ENCODE assay signal across 30 mouse cellular contexts in the genomic region with DNA sequence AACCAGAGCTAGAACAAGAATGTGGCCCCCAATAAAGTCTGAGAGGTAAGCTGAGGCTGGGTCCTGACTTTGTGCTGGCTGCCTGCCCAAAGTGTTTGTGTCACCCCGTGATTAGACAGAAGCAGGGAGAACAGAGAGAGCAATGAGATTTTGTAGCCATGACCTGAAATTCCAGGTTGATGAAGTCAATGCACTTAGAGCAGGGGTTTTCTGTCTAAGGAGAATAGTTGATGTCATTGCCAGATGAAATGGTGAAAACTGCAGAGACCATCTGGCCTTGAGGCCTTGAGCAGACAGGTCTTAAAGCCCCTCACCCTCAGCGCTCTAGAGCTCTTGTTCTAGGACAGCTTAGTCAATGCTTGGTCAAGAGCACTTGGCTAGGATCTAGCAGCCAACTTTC. TPM values are rescaled to one million over a fixed set of nuclear protein-coding genes. Genes with fewer than 3 reads are reported as not detected.
DNase-seq lines count a peak whose midpoint lies in the region.
"Had no signal": no experiment of that assay in that cellular context is flagged by ENCODE, and none has a peak within 500 bp of the region (broad histone marks: within the 10 kb centered on the region; RNA-seq: fewer than 3 reads in every experiment).

No protein-coding gene starts in this region.

- DNase-seq in adrenal gland, adult 2 months: peak; percentile 43
- no peak for DNase-seq in adrenal gland, postnatal 14 days
- DNase-seq in adrenal gland, postnatal 25 days: peak; percentile 5
- DNase-seq in adrenal gland, postnatal 4 days (ENCODE audit: low spot score in 2 of 2): no peak
- peak; percentile 11 to 39 for DNase-seq in adrenal gland, postnatal 36 days
- DNase-seq: B cell, adult 2 months; cerebellum, adult 11 months; cerebellum, adult 18-20 months; cerebellum, adult 8-10 months; cerebellum, adult 9-11 months; cerebellum, postnatal 14 days; cerebellum, postnatal 36 days; embryo, embryonic 11 days had no signal

RNA-seq across cellular contexts. Expression of a gene that starts 21.1 kb away (rescaled TPM):
- not detected for total RNA-seq in adrenal gland, adult 2 months (2021)
- polyA plus RNA-seq in adrenal gland, adult 2 months (2012; rRNA removed): not detected in 2 replicates
- total RNA-seq in adrenal gland, postnatal 14 days (2021): not detected in 2 replicates
- not detected in 2 replicates for total RNA-seq in adrenal gland, postnatal 25 days (2021)
- total RNA-seq in adrenal gland, postnatal 4 days (2021): not detected
- not detected for total RNA-seq in adrenal gland, postnatal 36 days (2021)
- total RNA-seq: adrenal gland, adult 18-20 months; CH12.LX; common myeloid progenitor, adult 5-6 weeks had no signal
- polyA plus RNA-seq: activated CD4-positive, CD25-positive, alpha-beta regulatory T cell, adult 4 months; brain, embryonic 14.5 days; CD4-positive, CD25-positive, alpha-beta regulatory T cell, adult 4 months; embryonic facial prominence, embryonic 11.5 days; embryonic facial prominence, embryonic 13.5 days; embryonic facial prominence, embryonic 15.5 days; erythroblast, embryonic 14.5 days; forebrain, embryonic 10.5 days; forebrain, embryonic 12.5 days; forebrain, embryonic 14.5 days; forebrain, embryonic 16.5 days; G1E; Patski had no signal

RNA-seq across cellular contexts. Expression of a gene that starts 36.6 kb away (rescaled TPM):
- not detected for total RNA-seq in adrenal gland, adult 2 months (2021)
- polyA plus RNA-seq in adrenal gland, adult 2 months (2012; rRNA removed): not detected in 2 replicates
- total RNA-seq in adrenal gland, postnatal 14 days (2021): not detected in 2 replicates
- not detected in 2 replicates for total RNA-seq in adrenal gland, postnatal 25 days (2021)
- not detected for total RNA-seq in adrenal gland, postnatal 4 days (2021)
- not detected for total RNA-seq in adrenal gland, postnatal 36 days (2021)
- total RNA-seq: adrenal gland, adult 18-20 months; CH12.LX; common myeloid progenitor, adult 5-6 weeks; G1E had no signal
- polyA plus RNA-seq: activated CD4-positive, CD25-positive, alpha-beta regulatory T cell, adult 4 months; brain, embryonic 14.5 days; CD4-positive, CD25-positive, alpha-beta regulatory T cell, adult 4 months; embryonic facial prominence, embryonic 11.5 days; embryonic facial prominence, embryonic 13.5 days; embryonic facial prominence, embryonic 15.5 days; erythroblast, embryonic 14.5 days; forebrain, embryonic 10.5 days; forebrain, embryonic 12.5 days; forebrain, embryonic 14.5 days; forebrain, embryonic 16.5 days; frontal cortex, adult 2 months; G1E; Patski had no signal

Comparison
In these comparisons a context has a peak if more than half of its experiments do, and no peak if none do; other contexts are left out.
1. DNase-seq: peak in adrenal gland, adult 2 months (single experiment), adrenal gland, postnatal 25 days (single experiment) and adrenal gland, postnatal 36 days (2 of 2); none in adrenal gland, postnatal 14 days (single experiment) and adrenal gland, postnatal 4 days (0 of 2).